Mouse (Mus musculus) heart, adult 9 months (tissue): Measurements from ENCODE around the gene Epb41l4b.

Experiments
- DNase-seq, 2 experiments: peaks; one replicate each; pipeline ENCODE4 v3.0.0; 2022; ENCODE audit warnings: low spot score in 2 of 2

Epb41l4b gene

DNA sequence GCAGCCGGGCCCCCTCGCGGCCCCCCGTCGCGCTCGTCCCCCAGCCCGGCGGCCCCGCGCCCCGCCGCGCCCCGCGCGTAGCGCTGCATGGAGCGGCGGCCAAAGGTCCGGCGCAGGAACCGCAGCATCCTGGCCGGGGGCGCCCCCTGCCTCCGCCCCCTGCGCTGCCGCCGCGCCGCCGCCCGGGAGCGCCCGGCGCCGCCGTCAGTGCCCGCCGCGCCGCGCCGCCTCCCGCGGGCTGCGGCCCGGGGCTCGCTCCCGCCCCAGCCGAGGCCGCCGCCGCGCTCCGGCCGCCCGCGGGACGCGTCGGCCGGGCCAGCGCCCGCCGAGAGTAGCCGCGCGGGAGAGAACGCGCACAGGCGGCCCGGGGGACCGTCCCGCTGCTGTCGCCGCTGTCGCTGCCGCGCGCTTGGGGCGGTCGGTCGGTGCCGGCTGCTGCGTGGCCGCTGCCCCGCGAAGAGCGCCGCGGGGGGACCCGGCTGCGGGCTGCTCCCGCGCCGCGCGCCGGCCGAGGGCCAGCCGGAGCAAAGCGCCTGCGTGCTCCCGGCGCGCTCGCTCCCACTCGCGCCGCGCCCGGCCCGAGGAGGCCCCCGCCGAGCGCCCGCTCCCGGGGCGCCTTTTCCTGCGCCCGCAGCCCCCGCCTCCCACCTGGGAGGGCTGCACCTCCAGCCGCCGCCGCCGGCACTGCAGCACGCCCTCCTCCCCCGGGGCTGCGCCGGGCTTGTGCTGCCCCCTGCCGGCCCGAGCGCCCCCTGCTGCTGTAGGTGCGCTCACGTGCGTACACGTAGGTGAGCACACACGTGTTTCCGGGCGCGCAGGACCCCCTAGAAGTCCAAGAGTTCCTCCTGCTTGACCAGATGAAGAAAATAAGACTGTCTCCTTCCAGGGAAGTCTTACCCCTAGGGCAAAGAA lies at the start of gene Epb41l4b:
TSS of gene Epb41l4b (minus strand) at position 412 of the 912 bp plus-strand sequence.
- DNase-seq = peak; percentile 36 to 52

DNA sequence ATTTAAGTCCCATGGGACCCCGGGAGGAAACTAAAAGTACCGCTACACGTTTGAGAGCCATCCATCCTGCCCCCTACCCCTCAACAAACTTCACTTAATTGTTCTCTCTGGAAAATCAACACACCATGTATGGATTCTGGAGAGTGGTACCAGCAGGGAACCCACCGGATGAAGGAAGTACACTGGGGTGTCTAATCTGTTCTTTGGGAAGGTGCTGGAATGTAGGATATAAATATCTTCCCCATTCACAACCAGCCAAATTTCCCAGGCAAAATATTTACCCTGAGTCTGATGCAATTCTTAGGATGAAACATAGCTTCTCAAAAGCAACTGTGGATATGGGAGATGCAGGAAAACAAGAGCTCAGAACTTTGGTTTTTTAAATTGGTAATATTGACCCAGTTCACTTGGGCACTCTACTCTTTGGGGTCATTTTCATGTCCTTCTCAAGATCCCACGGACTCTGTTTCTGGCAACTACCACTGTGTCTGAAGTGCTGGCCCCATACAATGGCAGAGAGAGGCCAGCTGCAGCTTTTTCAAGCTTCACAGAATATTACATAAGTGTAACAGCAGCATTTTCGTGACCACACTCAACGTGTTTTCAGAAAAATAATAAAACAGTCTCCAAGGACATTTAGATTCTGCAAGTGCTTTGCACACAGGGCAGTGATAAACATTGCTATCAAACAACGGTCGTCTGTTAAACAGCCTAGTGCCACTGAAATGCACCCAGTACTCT lies 48.5 kb upstream of the Epb41l4b start:
- peak; percentile 21 to 25 for DNase-seq

DNA sequence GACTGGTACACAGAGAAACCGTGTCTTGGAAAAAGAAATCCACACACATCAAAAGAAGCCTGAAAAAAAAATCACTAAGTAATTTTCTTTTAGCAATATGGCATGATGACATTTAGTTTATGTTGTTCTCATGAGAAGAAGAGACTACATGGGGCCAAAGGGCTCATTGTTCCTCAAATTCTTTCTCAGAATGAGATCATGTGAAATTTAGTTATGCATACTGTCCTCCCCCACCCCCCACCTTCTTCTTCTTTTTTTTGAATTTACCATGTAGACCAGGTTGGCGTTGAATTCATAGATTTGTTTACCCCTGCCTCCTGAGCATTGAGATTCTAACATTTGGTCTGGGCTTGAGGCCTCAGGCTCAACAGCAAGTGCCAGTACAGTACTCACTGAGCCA lies 46.6 kb upstream of the Epb41l4b start:
- DNase-seq = no peak

DNA sequence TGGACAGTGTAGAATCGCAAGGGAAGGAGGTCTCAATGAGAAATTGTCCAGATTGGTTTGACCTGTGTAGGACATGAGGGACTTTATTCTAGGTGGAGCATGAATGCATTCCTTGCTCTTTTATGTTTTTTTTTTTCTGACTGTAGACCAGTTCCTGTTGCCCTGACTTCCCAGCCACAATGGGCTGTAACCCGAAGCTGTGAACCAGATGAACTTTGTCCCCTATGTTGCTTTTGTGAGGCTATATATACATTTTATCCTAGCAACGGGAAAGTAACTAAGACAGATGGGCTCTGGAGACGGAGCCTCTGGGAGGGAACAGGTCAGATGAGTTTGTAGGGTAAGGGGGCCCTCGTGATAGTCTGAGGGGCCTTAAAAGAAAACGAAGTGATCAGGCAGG lies 42.8 kb upstream of the Epb41l4b start:
- no peak for DNase-seq

DNA sequence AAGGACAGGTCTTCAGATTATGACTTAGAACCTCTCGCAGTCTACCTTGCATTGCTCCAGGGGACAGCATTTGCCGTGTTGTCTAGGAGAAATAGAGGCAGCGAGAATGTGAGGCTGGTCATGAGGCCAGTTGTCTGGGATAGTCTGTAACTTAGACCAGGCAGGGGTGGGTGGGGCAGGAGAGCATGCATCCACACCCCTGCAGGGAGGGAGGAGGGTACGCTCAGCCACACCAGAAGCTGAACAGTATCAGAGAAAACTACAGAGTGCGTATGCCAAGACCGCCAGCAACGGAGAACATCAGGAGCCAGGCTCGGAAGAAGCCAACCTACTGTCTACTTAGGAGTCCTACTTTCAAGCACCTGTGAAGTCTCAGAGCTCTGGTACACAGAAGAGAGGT lies 42.2 kb upstream of the Epb41l4b start:
- DNase-seq = no peak

DNA sequence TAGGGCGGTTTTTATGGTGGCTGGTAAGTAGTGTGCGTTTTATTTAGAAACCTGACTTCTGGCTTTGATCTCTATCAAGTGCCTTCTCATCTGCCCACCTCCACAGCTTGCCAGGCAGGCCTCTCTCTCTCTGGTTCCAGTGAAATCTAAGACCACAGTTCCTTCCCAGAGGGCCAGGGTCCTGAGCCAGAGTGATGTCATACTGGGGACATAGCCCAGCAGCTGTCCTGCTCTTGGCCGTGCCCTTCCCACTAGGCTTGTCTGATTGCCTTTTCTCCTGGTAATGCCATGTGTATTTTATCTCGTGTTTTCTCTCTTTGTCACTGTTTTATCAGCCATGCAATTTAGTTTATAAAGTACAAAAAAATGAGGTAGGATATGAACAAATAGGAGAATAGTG lies 40.3 kb upstream of the Epb41l4b start:
- peak in 1 of 2 experiments; percentile 19 for DNase-seq

DNA sequence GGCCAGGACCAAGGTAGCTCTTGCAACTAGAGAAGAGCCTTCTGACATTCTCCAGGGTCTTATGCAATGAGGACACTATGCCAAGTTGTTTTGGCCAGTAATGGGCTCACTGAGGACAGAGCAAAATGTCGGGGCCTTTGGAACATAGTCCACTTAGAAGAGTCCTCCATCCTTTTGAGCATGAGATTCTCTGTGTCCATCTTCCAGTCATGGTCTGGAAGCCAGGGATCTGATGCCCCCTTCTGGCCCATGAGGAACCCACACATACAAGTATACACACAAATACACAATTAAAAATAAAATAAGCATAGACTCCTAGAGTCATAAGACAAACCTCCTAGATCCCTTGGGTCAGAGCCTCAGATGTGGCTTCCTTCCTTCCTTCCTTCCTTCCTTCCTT lies 38.3 kb upstream of the Epb41l4b start:
- DNase-seq = no peak

DNA sequence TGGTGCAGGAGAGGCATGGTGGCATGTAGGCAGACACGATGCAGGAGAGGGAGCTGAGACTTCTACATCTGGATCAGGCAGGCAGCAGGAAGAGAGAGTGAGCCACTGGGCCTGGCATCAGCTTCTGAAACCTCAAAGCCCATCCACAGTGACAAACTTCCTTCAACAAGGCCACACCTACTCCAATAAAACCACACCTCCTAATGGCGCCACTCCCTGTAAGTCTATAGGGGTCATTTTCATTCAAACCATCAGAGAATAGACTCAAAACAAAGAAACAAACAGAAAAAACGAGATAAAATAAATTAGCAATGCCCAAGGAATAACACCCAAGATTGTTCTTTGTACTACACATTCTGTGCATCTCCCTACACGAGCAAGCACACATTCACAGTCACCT lies 35.6 kb upstream of the Epb41l4b start:
- no peak for DNase-seq

DNA sequence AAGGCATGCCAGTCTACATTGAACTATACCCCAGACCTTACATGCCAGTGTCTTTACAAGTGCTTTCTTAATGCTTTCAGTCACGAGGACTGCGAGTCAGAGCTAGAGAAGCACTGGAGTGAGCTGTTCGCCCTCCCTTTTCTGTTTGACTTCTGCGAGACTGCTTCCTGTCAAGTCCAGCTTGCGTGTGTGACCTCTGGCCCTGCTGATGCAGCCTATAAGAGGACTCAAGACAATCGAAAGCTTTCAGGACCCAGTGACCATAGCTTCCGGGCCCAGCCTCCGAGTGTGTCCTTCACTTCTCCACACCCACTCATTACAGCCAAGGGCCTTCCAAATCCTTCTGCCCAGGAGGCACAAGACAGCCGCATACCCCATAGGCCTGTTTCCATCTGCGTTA lies 32.1 kb upstream of the Epb41l4b start:
- no peak for DNase-seq

DNA sequence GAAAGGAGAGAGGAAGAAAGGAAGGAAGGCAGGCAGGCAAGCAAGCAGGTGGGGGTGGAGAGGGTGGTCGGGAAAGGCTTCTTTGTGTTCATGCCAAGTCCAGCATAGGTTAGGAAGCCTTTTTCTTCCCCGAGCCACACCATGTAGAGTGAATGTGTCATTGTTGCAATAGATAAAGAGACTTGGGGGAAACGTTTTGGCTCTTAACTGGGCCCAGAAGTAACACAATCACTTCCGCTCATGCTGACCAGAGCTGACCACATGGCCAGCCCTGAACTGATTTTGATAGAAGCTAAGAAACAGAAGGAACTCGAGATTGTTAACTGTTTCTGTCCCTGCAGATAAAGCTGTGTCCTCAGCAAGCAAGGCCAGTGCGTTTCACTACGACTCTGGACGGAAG lies 29.6 kb upstream of the Epb41l4b start:
- DNase-seq = no peak

DNA sequence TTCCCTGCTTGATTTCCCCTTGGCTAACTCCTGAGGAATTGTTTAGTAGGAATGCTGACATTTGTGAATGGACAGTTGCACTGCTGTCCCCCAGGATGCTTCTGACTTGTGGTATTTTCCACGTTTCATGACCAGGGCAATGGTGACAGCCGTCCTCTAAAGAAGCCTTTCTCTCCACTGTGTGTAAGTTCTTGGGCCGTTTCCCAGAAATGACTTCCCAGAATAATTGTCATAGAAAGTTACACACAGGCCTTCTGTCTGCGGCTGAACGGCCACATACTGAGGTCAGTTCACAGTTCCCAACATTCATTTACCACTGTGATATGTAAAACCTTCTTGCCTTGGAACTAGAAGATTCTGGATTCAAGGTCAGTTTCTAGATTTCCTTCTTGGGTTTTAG lies 28.6 kb upstream of the Epb41l4b start:
- peak; percentile 27 to 48 for DNase-seq

DNA sequence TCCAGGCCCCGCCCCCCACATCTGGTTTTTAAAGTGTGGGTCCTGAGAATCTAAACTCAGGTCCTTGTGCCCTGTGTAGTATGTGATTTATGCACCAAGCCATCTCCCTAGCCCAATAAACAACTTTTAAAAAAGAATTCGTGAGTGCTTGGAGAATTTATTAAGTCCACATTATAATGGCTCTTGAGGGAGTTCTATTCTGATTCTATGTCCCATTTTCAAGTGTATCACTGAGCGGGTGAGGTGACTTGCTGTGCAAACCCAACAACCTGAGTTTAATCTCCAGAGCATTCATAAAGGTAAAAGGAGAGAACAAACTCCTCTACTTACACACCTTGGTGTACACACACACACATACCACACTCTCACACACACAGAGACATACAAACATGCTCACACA lies 25.4 kb upstream of the Epb41l4b start:
- DNase-seq = no peak

DNA sequence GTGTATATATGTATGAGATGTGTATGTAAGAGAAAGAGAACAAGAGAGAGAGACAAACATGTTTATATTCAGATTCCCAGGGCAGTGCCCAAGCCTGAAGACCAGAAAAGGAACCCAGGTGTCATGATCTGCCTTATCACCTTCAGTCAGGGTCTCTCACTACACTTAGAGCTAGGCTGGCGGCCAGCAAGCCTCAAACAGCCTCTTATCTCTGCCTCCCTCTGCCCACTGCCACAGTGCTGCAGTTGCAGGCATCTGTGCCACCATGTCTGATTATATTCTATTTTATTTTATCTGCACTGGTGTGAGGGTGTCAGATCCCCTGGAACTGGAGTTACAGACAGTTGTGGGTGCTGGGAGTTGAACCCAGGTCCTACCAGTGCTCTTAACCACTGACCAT lies 25.0 kb upstream of the Epb41l4b start:
- DNase-seq = no peak

DNA sequence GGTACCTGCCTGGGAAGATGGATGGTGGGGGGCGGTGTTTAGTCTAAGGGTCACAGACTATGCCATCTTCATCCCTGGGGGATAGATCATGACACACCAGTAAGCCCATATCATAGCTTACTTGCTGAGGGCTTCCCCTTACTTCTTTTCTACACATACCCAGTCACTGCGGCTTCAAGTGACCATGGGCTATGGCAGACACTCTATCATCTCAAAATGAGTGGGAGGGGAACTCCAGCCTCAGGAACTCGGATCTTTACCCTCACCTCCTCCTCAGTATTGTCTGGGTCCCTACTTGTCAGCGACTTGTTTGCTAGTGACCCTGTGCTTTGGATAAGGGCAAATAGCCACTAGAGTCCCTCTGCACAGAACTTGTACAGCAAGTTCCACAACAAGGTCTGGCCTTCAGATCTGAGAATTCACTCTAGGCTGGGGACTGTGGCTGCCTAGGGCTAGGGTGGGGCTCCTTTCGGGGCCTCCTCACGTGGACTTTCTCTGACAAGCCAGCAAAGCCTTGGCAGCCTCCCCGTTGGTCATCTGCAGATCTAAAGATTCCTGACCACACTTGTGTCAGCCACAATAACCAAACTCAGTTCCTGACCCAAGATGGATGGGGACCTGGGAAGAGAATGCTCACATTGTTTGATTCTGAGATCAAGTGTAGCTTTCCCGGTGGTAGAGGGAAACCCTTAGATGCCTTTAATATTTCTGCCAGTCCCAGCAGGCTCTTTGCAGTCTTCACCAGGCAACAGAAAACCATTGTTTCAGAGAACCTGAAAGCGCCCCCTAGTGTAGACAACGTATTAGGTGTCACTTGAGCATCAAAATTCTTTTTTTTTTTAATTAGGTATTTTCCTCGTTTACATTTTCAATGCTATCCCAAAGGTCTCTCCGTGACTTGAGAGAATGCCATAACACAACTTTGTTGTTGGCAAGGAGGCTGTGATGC lies 24.0 kb upstream of the Epb41l4b start:
- no peak for DNase-seq

DNA sequence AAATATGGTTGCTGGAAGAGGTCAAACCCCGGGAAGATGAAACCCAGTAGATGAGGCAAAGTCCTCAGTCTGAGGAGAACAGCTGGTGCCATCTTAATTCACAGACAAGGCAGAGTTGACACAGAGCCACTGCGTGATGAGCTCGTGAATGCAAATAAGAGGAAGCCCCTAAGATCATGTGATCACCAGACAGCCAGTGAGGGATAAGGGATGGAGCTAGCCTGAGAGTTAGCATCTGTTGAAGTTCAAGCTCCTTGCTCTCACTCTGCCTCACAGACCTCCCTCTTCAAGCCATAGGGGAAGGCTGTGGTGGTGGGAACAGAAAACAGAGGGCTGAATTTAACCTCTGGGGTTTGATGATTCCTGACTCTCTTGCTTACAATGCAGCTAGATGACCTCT lies 22.4 kb upstream of the Epb41l4b start:
- no peak for DNase-seq

DNA sequence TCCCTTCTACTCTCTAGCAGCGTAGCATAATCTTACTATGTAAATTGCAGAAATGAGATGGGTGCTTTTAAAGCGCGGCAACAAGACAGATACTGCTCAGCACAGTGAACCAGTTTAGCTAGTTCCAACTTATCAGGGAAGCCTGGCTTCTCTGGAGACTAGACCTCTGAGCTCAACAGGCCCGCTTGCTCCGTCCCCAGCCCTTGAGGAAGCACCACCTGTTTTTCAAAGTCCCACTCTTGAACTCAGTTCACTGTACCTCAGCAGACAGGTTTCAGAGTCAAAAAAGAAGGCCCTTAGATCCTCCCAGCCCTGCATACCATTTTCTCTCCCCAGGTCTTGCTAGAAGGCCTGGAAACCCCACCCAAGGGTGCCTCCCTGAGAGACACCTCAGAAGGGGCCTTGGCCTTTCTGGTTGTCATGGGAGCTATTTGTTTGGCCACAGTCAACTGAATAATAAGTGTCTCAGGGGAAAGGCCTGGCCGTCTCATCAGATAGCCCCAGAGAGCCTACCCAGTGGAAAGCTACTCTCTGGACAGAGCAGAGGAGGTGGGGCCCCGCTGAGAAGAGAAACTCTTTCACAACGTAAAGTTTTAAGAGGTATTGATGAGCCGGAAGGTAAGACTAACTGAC lies 21.5 kb upstream of the Epb41l4b start:
- no peak for DNase-seq

DNA sequence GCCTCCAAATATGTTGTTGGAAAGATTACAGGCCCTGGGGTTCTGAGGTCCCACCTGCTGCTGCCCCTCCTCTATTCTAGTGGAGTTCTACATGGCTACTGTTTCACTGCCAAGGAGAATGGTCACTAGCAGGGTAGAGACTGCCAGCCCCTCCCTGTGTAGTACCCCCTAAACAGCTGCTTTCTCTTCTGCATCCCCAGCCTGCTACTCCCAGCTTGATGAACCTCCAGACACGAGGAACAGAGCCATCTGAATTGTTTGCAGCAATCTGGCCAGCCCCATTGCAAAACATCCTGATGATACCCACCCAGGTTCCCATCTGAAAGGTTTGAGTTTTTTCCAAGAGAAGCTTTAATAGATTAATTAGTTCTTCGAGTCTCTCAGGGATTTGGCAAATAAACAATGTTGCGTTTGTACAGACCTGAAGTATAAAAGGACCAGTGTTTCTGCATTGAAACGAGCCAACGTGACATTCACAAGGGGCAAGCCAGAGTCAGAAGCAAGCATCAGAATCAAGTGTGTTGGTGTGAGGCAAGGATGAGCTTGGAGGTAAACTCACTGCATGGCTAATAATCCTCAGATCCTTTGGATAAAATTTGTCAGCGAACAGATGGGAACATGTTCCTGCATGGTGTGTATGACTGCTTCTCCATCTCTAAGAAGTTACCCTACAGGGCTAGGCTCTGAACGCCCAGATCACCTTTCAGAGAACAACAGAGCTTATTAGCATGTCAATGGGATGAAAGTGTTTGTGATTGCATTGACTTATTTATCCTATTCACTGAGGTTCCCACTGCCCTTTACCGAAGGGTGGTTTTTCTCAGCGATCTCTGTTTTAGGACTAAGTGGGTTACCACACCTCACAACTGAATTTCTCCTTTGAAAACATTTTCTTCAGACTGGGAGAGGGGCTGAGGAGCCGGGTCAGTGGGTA lies 19.8 kb upstream of the Epb41l4b start:
- DNase-seq = no peak

DNA sequence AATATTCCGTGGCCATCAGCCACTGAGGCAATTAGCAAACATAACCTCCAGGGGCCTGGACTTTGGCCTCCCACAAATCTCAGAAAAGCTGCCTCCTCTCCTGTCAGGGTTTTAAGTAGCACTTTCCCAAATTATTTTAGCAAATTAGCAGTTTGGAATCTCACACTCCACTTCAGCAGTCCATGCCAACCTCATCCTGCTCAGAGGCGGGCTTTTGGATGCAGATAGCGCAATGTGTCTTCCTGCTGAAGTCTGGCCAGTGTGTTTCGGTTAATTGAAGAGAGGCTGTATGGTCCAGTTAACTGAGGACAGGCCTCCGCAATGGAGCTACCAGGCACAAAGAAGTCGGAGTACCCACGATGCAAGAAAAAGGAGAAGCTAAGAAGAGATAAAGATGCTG lies 17.3 kb upstream of the Epb41l4b start:
- no peak for DNase-seq

DNA sequence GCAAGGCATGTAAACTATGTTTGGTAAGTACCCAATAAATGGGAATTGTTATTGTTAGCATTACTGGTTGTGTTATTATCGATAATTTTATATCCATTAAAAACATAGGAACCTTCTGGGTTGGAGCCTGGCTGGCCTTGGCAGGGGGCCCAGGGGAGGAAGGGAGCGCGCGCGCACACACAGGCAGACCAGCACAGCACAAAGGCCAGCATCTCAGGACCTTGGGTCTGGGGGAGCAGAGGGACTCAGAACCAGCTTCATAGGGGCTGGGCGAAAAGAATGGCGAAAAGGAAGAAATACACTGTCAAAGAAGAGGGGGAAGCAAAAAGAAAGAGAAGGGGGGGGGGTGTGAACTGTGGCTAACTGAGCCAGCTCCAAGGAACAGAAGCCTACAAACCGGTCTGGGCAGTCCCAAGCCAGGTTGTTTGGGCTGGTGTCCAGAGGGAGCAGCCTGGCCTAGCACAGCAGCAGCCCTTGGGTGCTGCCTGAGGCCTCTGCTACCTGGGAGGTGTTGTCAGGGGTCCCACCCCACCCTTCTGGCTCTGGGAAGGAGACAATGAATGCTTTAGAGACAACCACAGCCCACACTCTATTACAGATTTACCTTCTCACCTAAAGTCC lies 13.4 kb upstream of the Epb41l4b start:
- no peak for DNase-seq

DNA sequence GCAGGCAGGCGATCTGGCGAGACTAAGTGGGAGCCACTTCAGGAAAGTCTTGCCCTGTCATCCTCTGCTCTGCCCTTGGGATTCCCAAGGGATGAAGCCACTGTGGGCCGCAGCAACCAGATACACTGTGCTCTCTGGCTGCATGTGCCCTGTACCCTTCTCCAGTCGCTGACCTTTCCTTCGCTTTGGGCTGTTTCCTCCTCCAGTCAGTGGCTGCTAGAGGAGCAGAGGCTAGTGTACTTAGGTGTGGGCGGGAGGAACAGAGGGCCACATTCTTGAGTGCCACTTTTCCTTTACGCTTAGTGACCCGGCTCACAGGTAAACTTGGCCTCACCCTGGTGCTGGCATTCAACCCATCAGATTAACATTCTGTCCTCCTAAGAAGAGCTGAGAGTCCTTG lies 10.6 kb upstream of the Epb41l4b start:
- no peak for DNase-seq
